Mouse (Mus musculus) forebrain, embryonic 14.5 days (tissue): ENCODE measurements around the gene Rnf31. TPM values are rescaled to one million over a fixed set of nuclear protein-coding genes. Genes with fewer than 3 reads are reported as not detected.
A peak's percentile ranks its signal among the peaks of the same experiment; 100 is the strongest.

Experiments
- ATAC-seq: fragments of 200-750 bp; cut with Nextera tagmentation; 2 replicates; pipeline ENCODE4 v1.8.0; 2017; ENCODE audit warnings: mild to moderate bottlenecking, moderate library complexity
- DNase-seq: peaks from one replicate; pipeline ENCODE4 v3.0.0-alpha.2; 2015; ENCODE audit warnings: low spot score
- H3K27ac ChIP-seq: fragments of 300-500 bp; sonication (generic); 2 replicates; pipeline ENCODE4 v1.5.1; 2014; ENCODE audit warnings: low read depth, mild to moderate bottlenecking, control low read depth, low read length, moderate library complexity
- H3K27me3 ChIP-seq: fragments of 300-500 bp; sonication (generic); replicated peaks from 2 replicates; pipeline ENCODE4 v1.6.1; 2014; ENCODE audit warnings: low read length, control low read depth, mixed read lengths; ENCODE audit not compliant: control insufficient read depth, insufficient read depth
- H3K36me3 ChIP-seq: fragments of 300-500 bp; sonication (generic); 2 replicates; pipeline ENCODE4 v1.6.1; 2014; ENCODE audit warnings: low read length, control low read depth; ENCODE audit not compliant: control insufficient read depth, insufficient read depth
- H3K4me1 ChIP-seq: fragments of 300-500 bp; sonication (generic); 2 replicates; pipeline ENCODE4 v1.6.1; 2014; ENCODE audit warnings: antibody characterized with exemption, low read length, control low read depth; ENCODE audit not compliant: control insufficient read depth, insufficient read depth
- H3K4me2 ChIP-seq: fragments of 300-500 bp; sonication (generic); 2 replicates; pipeline ENCODE4 v1.6.1; 2014; ENCODE audit warnings: mild to moderate bottlenecking, control low read depth, low read length
- H3K4me3 ChIP-seq: fragments of 300-500 bp; sonication (generic); 2 replicates; pipeline ENCODE4 v1.5.1; 2014; ENCODE audit warnings: low read depth, low read length, control low read depth
- H3K9ac ChIP-seq: fragments of 300-500 bp; sonication (generic); 2 replicates; pipeline ENCODE4 v1.6.1; 2014; ENCODE audit warnings: mild to moderate bottlenecking, low read length, control low read depth, moderate library complexity
- H3K9me3 ChIP-seq: fragments of 300-500 bp; sonication (generic); replicated peaks from 2 replicates; pipeline ENCODE4 v1.6.1; 2016; ENCODE audit warnings: low read length, control low read depth, mixed read lengths; ENCODE audit not compliant: control insufficient read depth
- WGBS: fragments of 180-500 bp; shearing (Covaris S2); extraction: QIAGEN DNeasy Blood & Tissue Kit; methylation state at CpG from one replicate; pipeline ENCODE4 v1.1.7; 2014; 5-methylcytosine and 5-hydroxymethylcytosine counted together
- polyA plus RNA-seq: library from polyadenylated mRNA; unstranded; fragments of >200 nt; fragmentation: Nextera tagmentation; extraction: Ambion mirVana; gene quantifications from 2 replicates; pipeline ENCODE4 v1.2.1, GENCODE M21; 2014

Rnf31 gene
- polyA plus RNA-seq, 1 experiment from 2014 or later: 11.0 TPM

- ATAC-seq: no peak
- DNase-seq: no peak
Observed at GRCm38 (mm10) chr14:55557587-55557986, 33.9 kb upstream of the Rnf31 start.

DNA sequence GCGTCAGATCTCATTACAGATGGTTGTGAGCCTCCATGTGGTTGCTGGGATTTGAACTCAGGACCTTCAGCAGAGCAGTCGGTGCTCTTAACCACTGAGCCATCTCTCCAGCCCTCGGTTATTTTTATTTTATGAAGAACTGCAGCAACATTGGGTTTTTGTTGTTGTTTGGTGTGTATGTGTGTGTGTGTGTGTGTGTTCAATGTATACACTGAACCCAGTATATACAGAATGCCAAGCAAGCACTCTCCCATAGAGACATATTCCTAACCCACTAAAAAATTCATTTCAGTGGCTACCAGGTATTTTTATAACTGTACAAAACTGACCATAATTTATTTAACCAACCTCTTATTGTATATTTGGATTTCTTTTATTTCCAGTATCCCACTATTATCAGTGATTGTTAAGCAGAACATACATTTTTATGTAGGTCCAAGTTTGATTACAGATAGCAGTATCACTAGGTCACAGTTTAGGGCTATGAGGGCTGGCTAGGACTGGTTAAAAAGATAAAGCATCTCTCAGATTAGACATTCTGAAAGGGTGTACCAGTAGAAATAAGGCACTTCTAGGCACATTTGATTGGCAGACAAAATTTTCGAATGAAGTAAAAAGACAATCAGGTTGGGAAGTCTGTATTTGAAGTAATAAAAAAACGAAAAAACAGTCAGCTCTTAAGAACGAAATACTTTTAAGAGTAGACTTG lies 32.6 kb upstream of the Rnf31 start:
- Histone ChIP-seq H3K9ac (peak overlapping the region; percentile 85; the same call in 1 of the 2 replicates), H3K27ac (no peak overlapping the region), H3K36me3 (peaks cover 6% of the 10 kb centered on the region), H3K4me3 (peak overlapping the region; percentile 62), H3K27me3 (no peaks in the 10 kb centered on the region), H3K4me2 (peak overlapping the region; percentile 84), H3K9me3 (no peaks in the 10 kb centered on the region), H3K4me1 (peaks cover 6% of the 10 kb centered on the region; the same call in 1 of the 2 replicates)
- 60% methylated on average over 6 of the region's 6 CpGs for WGBS
- no peak for DNase-seq
- no peak for ATAC-seq

More at GRCm38 (mm10) chr14:55557587-55557986, 33.9 kb upstream of the Rnf31 start:
- Histone ChIP-seq H3K27ac (no peak overlapping the region), H3K4me3 (no peak overlapping the region), H3K9ac (no peak overlapping the region), H3K36me3 (no peaks in the 10 kb centered on the region), H3K4me1 (peaks cover 6% of the 10 kb centered on the region; the same call in 1 of the 2 replicates), H3K4me2 (no peak overlapping the region), H3K9me3 (no peaks in the 10 kb centered on the region), H3K27me3 (no peaks in the 10 kb centered on the region)
- WGBS: 89% methylated on average over 3 of the region's 3 CpGs

- H3K4me1 ChIP-seq: peaks cover 6% of the 10 kb centered on the region; the same call in 1 of the 2 replicates
- no peaks in the 10 kb centered on the region for H3K27me3 ChIP-seq
- H3K9ac ChIP-seq: peak within 1 kb of the TSS; percentile 85
- H3K36me3 ChIP-seq: peaks cover 15% of the 10 kb centered on the region
- H3K4me3 ChIP-seq: peak within 1 kb of the TSS; percentile 62
- no peaks in the 10 kb centered on the region for H3K9me3 ChIP-seq
- WGBS: under 1% methylated on average over 27 of the region's 27 CpGs
- peak within 1 kb of the TSS; percentile 84 for H3K4me2 ChIP-seq
- H3K27ac ChIP-seq: peak within 1 kb of the TSS; percentile 98
- DNase-seq: peak; percentile 96
- peak; percentile 80 for ATAC-seq
Observed at GRCm38 (mm10) chr14:55559799-55560201, 31.7 kb upstream of the Rnf31 start, which contains the start of gene Dcaf11. Gene Dcaf11, plus strand, starts transcription at chr14:55560006.

DNA sequence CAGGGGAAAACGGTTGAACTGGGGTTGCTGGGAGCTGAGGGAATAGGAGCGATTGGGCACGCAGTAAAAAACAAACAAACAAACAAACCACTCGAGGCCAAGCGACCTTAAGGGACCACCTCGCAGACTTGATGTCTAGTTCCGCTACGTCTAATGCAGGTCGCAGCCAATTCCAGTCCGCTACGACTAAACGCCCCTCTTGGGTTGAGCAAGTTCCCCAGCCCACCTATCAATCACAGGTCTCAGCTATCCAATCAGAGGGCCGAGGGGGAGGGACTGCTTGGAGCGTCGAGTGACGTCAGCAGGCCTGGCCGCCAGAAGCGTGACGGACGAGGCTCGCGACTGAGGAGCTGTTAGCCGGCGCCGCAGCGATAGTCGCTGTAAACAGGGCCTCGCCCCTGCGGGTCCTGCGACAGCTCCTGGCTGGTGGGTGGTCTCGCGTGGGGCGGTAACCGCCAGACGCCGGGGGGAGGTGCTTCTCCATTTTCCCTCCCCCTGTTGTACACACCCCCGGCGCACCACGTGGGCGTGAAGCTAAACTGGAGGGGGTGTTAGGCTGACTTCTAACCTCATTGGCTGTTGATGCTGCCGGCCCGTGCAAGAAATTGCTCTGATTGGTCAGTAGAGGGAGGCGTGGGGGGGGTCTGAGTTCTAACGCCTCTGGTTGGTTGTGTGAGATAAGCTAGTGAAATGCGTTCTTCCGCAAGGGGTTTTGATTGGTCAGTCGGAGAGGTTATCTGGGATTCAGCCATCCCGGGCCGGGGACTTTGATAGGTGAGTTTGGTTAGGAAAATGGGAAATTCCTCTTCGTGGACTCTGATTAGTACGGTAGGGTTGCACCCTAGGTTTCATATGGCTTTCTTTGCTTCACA lies 31.1 kb upstream of the Rnf31 start, which contains the start of gene A730061H03Rik:
Gene A730061H03Rik (minus strand): TSS at position 205 of the 872 bp plus-strand sequence.
- WGBS: under 1% methylated on average over 51 of the region's 51 CpGs
- H3K36me3 ChIP-seq: peaks cover 21% of the 10 kb centered on the region
- peaks cover 6% of the 10 kb centered on the region; the same call in 1 of the 2 replicates for H3K4me1 ChIP-seq
- no peaks in the 10 kb centered on the region for H3K27me3 ChIP-seq
- ATAC-seq (peak; percentile 97), DNase-seq (peak; percentile 99)
- peak within 1 kb of the TSS; percentile 84 for H3K4me2 ChIP-seq
- peak within 1 kb of the TSS; percentile 62 for H3K4me3 ChIP-seq
- H3K27ac ChIP-seq: peak within 1 kb of the TSS; percentile 98
- no peaks in the 10 kb centered on the region for H3K9me3 ChIP-seq
- peak within 1 kb of the TSS; percentile 85 for H3K9ac ChIP-seq

DNA sequence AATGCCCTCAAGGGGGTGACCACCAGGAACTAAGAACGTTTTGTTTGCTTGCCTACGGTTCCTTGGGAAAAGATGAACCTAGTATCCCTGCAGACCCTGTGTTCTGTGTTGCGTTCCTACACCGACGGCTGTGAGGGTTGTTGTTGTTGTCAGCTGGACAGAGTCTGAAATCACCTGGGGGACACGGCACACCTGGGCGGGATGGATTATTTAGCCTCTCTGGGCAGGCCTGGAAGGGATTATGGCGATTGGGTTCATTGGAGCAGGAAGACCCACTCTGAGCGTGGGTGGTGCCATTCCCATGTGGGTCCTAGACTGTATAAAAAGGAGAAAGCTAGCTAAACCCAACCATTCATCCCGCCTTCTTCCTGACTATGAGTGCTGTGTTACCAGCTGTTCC lies 29.6 kb upstream of the Rnf31 start:
- no peak overlapping the region for H3K4me3 ChIP-seq
- 88% methylated on average over 10 of the region's 10 CpGs for WGBS
- H3K4me1 ChIP-seq: peaks cover 6% of the 10 kb centered on the region; the same call in 1 of the 2 replicates
- ATAC-seq: no peak
- H3K27me3 ChIP-seq: no peaks in the 10 kb centered on the region
- no peak overlapping the region for H3K27ac ChIP-seq
- no peak overlapping the region for H3K4me2 ChIP-seq
- peaks cover 36% of the 10 kb centered on the region for H3K36me3 ChIP-seq
- DNase-seq: no peak
- no peak overlapping the region for H3K9ac ChIP-seq
- H3K9me3 ChIP-seq: no peaks in the 10 kb centered on the region

DNA sequence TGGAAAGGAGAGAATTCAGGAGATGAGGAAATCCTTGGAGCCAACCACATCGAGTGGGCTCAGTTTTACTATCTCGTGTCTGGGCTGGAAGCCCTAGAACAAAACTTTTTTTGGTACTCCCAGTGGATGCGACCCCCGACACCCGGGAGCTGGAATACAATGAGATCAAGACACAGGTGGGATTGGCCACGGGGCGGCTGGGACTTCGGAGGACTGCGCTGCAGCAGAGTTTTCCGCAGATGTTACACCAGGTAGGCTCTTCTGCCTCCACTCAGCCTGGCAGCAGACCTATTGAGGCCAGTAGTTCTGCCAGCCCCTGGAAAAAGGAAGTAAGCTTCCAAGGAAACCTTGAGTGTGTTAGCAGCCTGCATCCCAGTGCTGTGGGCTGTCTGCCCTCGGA lies 28.3 kb upstream of the Rnf31 start:
- Histone ChIP-seq H3K27ac (no peak overlapping the region), H3K4me2 (no peak overlapping the region), H3K36me3 (peaks cover 49% of the 10 kb centered on the region), H3K27me3 (no peaks in the 10 kb centered on the region), H3K9me3 (no peaks in the 10 kb centered on the region), H3K4me1 (peaks cover 6% of the 10 kb centered on the region; the same call in 1 of the 2 replicates), H3K4me3 (no peak overlapping the region), H3K9ac (no peak overlapping the region)
- 92% methylated on average over 11 of the region's 11 CpGs for WGBS
- ATAC-seq (no peak), DNase-seq (no peak)

DNA sequence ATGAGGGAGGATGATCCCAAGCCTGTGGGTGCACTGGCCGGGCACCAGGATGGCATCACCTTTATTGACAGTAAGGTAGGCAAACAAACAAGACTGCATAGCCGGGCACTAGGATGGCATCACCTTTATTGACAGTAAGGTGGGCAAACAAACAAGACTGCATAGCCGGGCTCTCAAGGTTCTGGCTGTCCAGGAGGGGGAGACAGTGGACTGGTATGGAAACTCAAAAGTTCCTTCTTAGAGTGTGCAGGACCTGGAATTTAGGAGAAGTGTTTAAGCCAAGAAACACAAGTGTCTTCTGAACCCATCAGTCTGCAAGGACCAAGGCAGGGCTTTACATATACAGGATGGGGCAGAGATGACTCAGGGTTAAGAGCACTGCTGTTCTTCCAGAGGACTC lies 25.8 kb upstream of the Rnf31 start:
- H3K36me3 ChIP-seq: peaks cover 71% of the 10 kb centered on the region
- H3K4me1 ChIP-seq: peaks cover 6% of the 10 kb centered on the region; the same call in 1 of the 2 replicates
- H3K9me3 ChIP-seq: no peaks in the 10 kb centered on the region
- H3K4me3 ChIP-seq: no peak overlapping the region
- 85% methylated on average over 3 of the region's 3 CpGs for WGBS
- H3K4me2 ChIP-seq: no peak overlapping the region
- H3K27ac ChIP-seq: no peak overlapping the region
- H3K27me3 ChIP-seq: no peaks in the 10 kb centered on the region
- H3K9ac ChIP-seq: no peak overlapping the region
- no peak for ATAC-seq
- no peak for DNase-seq

DNA sequence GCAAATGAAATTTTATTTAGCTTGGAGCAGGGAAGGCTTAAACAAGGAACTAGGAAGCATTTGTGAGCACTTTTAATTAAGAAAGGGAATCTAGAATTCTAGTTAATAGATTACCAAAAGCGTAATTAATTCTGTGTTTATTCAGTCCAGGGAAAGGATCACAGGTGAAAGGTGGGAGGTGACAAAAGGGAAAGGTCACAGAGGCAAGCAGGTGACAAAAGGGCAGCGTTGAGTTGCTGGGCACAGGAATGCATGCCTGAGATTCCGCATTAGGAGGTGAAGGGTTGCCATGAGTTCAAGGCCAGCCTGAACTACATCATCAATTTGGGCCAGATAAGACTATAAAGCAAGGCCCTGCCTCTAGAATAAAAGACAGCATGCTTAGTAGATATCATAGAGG lies 24.0 kb upstream of the Rnf31 start:
- DNase-seq: no peak

More for the DNA sequence above, 24.0 kb upstream of the Rnf31 start:
- 95% methylated on average over 3 of the region's 3 CpGs for WGBS
- Histone ChIP-seq H3K9ac (no peak overlapping the region), H3K27ac (no peak overlapping the region), H3K4me2 (no peak overlapping the region), H3K27me3 (no peaks in the 10 kb centered on the region), H3K4me1 (no peaks in the 10 kb centered on the region), H3K36me3 (peaks cover 72% of the 10 kb centered on the region), H3K9me3 (no peaks in the 10 kb centered on the region), H3K4me3 (no peak overlapping the region)
- ATAC-seq: no peak
